Mouse (Mus musculus) erythroblast, embryonic 14.5 days (primary cell): ENCODE data around the gene Gnl1. TPM values are rescaled to one million over a fixed set of nuclear protein-coding genes. Genes with fewer than 3 reads are reported as not detected.
"Not testable (repeated sequence)": the region's sequence is repeated elsewhere in the genome, so short reads cannot be mapped to it uniquely, and the experiment has no call there.

Experiments used
- H3K27me3 ChIP-seq: 2 replicates; pipeline ENCODE4 v1.6.1; 2012; ENCODE audit warnings: inconsistent platforms; ENCODE audit not compliant: control insufficient read depth
- H3K36me3 ChIP-seq: 2 replicates; pipeline ENCODE4 v1.6.1; 2012; ENCODE audit warnings: mild to moderate bottlenecking, inconsistent platforms; ENCODE audit not compliant: control insufficient read depth
- H3K4me1 ChIP-seq: 2 replicates; pipeline ENCODE4 v1.6.1; 2012; ENCODE audit warnings: inconsistent platforms; ENCODE audit not compliant: control insufficient read depth
- H3K4me3 ChIP-seq: replicated peaks from 2 replicates; pipeline ENCODE3; 2012; ENCODE audit warnings: moderate library complexity, mild to moderate bottlenecking, inconsistent platforms
- H3K9me3 ChIP-seq: 2 replicates; pipeline ENCODE4 v1.6.1; 2012; ENCODE audit warnings: low read length, inconsistent platforms, mixed read lengths; ENCODE audit not compliant: control insufficient read depth
- GATA1 ChIP-seq: IDR thresholded peaks from 2 replicates; pipeline ENCODE4 v1.6.1; 2012; ENCODE audit warnings: low read length, inconsistent platforms, mixed read lengths
- TAL1 ChIP-seq: IDR thresholded peaks from 3 replicates; pipeline ENCODE4 v1.6.1; 2012; ENCODE audit warnings: low read length, inconsistent platforms, mixed read lengths
- polyA plus RNA-seq: library from polyadenylated mRNA; stranded (reverse); fragments of >175 nt; gene quantifications from 2 replicates; pipeline ENCODE4 v1.2.3, GENCODE M21; 2012

Gene Gnl1
- polyA plus RNA-seq, 1 experiment, result 1.5 TPM

DNA sequence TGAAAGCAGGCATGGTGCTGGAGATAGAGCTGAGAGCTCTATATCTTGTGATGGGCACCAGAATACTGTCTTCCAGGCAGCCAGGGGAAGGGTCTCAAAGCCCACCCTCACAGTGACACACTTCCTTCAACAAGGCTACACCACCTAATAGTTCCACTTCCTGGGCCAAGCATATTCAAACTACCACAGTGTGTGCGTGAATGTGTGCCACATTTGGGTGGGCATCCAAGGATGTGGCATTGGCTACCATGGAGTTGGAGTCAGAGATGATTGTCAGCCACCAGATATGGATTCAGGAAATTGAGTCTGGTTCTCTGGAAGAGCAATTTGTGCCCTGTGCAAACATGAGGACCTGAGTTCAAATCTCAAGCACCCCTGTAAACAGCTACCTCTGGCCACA lies 41.7 kb downstream of the Gnl1 start:
- H3K9me3 ChIP-seq, result no peaks in the 10 kb centered on the region; the same call in 1 of the 2 replicates
- peaks cover 82% of the 10 kb centered on the region for H3K4me1 ChIP-seq
- peak overlapping the region; percentile 80 for H3K4me3 ChIP-seq
- H3K27me3 ChIP-seq, result no peaks in the 10 kb centered on the region
- no peak for TF ChIP-seq GATA1
- no peak for TF ChIP-seq TAL1
- H3K36me3 ChIP-seq, result peaks cover 45% of the 10 kb centered on the region

GRCm38 (mm10) chr17:36022098-36022497 lies 42.4 kb downstream of the Gnl1 start:
- peaks cover 76% of the 10 kb centered on the region for H3K4me1 ChIP-seq
- H3K36me3 ChIP-seq, result peaks cover 41% of the 10 kb centered on the region
- no peak overlapping the region for H3K4me3 ChIP-seq
- no peaks in the 10 kb centered on the region for H3K27me3 ChIP-seq
- TF ChIP-seq TAL1, result no peak
- TF ChIP-seq GATA1, result no peak
- no peaks in the 10 kb centered on the region; the same call in 1 of the 2 replicates for H3K9me3 ChIP-seq

DNA sequence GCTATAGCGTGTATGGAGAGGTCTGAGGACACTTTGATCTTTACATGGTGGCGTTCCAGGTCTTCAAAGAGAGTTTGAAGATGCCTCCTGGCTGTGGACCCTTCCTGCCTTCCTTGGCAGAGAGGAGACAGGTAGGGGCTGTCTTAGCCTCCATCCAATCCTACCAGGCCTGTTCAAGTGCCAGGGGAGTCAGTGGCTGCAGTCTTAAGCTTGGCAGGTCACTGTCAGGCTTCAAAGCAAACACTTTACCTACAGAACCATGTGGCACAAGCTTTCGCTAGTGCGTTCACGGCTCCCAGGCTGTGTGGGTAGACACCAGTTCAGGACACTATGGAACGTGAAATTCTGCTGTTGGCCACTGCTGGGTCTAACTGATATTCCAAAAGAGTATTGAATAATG lies 43.3 kb downstream of the Gnl1 start:
- no peaks in the 10 kb centered on the region; the same call in 1 of the 2 replicates for H3K9me3 ChIP-seq
- peaks cover 70% of the 10 kb centered on the region for H3K4me1 ChIP-seq
- no peak for TF ChIP-seq TAL1
- peaks cover 35% of the 10 kb centered on the region for H3K36me3 ChIP-seq
- H3K4me3 ChIP-seq, result no peak overlapping the region
- no peaks in the 10 kb centered on the region for H3K27me3 ChIP-seq

GRCm38 (mm10) chr17:36023710-36024654 lies 44.3 kb downstream of the Gnl1 start:
- Histone ChIP-seq H3K36me3 (peaks cover 41% of the 10 kb centered on the region), H3K4me3 (peak overlapping the region; percentile 7), H3K4me1 (peaks cover 73% of the 10 kb centered on the region), H3K27me3 (no peaks in the 10 kb centered on the region), H3K9me3 (no peaks in the 10 kb centered on the region; the same call in 1 of the 2 replicates)
- no peak for TF ChIP-seq TAL1
- TF ChIP-seq GATA1, result peak; percentile 66

DNA sequence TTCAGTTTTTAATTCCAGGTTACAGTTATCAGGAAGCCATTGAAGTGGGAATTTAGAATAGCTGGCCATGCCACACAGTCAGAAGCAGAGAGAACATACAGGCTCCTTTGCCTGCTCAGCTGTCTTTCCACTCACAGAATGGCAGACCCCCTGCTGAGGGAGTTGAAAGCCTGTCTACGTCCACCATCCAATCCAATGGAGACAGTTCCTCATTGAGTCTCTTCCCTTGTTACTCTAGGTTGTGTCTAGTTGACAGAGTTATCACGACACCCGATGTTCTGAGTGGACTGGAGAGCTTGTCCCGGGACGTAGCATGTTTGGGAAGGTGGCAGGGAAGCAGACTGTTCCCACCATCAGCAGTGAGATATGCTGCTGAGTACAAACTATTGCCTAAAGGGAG lies 45.5 kb downstream of the Gnl1 start:
- H3K36me3 ChIP-seq, result peaks cover 42% of the 10 kb centered on the region

DNA sequence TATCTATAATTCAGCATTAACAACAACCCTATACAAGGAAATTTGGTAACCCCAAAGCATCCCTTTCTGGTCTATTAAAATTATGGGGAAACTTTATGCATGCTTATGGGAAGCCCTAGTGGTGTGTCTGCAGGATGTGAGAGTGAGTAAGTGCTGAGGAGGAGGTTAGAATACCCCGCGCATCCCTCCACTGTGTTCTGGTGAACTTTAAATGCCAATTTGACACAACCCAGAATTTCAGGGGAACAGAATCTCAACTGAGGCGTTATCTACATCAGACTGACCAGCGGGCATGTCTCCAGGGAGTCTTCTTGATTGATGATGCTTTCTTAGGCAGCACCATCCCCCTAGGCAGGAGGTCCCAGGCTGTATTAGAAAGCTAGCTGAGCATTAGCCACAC lies 46.2 kb downstream of the Gnl1 start:
- Histone ChIP-seq H3K27me3 (no peaks in the 10 kb centered on the region), H3K4me3 (no peak overlapping the region), H3K9me3 (no peaks in the 10 kb centered on the region; the same call in 1 of the 2 replicates), H3K4me1 (peaks cover 68% of the 10 kb centered on the region), H3K36me3 (peaks cover 42% of the 10 kb centered on the region)
- no peak for TF ChIP-seq GATA1
- TF ChIP-seq TAL1, result no peak

More for the DNA sequence above, 45.5 kb downstream of the Gnl1 start:
- no peaks in the 10 kb centered on the region for H3K27me3 ChIP-seq
- H3K9me3 ChIP-seq, result no peaks in the 10 kb centered on the region; the same call in 1 of the 2 replicates
- no peak overlapping the region for H3K4me3 ChIP-seq
- no peak for TF ChIP-seq TAL1
- TF ChIP-seq GATA1, result no peak
- H3K4me1 ChIP-seq, result peaks cover 69% of the 10 kb centered on the region

DNA sequence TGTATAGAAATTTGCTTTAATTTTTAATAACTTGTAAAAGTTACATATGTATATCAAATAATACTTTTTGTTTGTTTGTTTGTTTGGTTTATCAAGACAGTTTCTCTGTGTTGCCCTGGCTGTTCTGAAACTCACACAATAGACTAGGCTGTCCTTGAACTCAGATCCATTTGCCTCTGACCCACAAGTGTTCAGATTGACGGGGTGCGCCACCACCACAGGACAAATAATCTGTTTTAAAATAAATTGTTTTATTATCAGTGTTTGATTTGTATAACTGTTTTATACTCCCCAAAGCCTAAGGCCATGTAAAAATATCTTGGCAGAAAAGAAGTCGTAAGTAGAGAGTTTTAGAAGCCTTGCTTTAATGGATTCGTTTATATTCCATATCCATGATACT lies 48.0 kb downstream of the Gnl1 start:
- no peak overlapping the region for H3K4me3 ChIP-seq
- peaks cover 61% of the 10 kb centered on the region for H3K4me1 ChIP-seq
- TF ChIP-seq TAL1 (no peak), GATA1 (no peak)
- no peaks in the 10 kb centered on the region; the same call in 1 of the 2 replicates for H3K9me3 ChIP-seq
- peaks cover 37% of the 10 kb centered on the region for H3K36me3 ChIP-seq
- H3K27me3 ChIP-seq, result no peaks in the 10 kb centered on the region

GRCm38 (mm10) chr17:36028879-36029619 lies 49.4 kb downstream of the Gnl1 start:
- Histone ChIP-seq H3K36me3 (peaks cover 31% of the 10 kb centered on the region), H3K27me3 (no peaks in the 10 kb centered on the region), H3K9me3 (no peaks in the 10 kb centered on the region; the same call in 1 of the 2 replicates), H3K4me3 (no peak overlapping the region), H3K4me1 (peaks cover 49% of the 10 kb centered on the region)
- TF ChIP-seq GATA1, result no peak
- no peak for TF ChIP-seq TAL1

DNA sequence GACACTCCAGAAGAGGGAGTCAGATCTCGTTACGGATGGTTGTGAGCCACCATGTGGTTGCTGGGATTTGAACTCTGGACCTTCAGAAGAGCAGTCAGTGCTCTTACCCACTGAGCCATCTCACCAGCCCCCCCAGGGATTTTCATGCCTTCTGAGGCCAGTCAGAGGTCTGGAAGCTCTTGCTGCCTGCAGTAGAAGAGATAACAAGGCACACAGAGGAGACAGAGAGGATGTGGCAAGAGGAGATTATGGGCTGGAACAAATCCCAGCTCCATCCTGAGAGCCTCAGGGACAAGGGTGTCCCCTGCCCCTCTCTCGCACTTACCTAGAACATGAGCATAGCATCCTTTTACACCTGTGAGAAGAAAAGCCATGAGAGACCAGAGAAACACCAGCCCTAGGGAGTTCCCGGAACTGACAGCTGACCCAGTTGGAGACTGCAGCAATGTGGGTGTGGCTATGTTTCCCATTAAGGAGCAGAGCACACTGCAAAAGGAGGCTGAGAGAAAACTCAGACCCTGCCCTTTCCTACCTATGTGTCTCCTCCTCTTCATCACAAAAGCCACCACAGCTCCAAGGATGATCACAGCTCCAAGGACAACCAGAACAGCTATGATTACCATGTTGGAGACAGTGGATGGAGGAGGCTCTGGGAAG lies 50.5 kb downstream of the Gnl1 start:
- not testable (repeated sequence) for H3K27me3 ChIP-seq, H3K4me3 ChIP-seq, H3K9me3 ChIP-seq
- peaks cover 42% of the 10 kb centered on the region for H3K4me1 ChIP-seq
- peaks cover 24% of the 10 kb centered on the region for H3K36me3 ChIP-seq

- not testable (repeated sequence) for H3K27me3 ChIP-seq, H3K9me3 ChIP-seq
- peaks cover 40% of the 10 kb centered on the region for H3K4me1 ChIP-seq
- H3K4me3 ChIP-seq, result peak overlapping the region; percentile 58
- H3K36me3 ChIP-seq, result peaks cover 22% of the 10 kb centered on the region
Observed at GRCm38 (mm10) chr17:36030703-36031582, 51.3 kb downstream of the Gnl1 start.

GRCm38 (mm10) chr17:36031583-36032331 lies 52.1 kb downstream of the Gnl1 start:
- peak overlapping the region; percentile 58 for H3K4me3 ChIP-seq
- peaks cover 34% of the 10 kb centered on the region for H3K4me1 ChIP-seq
- H3K36me3 ChIP-seq, result peaks cover 15% of the 10 kb centered on the region
- H3K9me3 ChIP-seq, H3K27me3 ChIP-seq: not testable (repeated sequence)
